Mouse (Mus musculus): ENCODE data around the gene Gal3st1.
A peak's percentile ranks its signal among the peaks of the same experiment; 100 is the strongest.
"Not testable (repeated sequence)": the region's sequence is repeated elsewhere in the genome, so short reads cannot be mapped to it uniquely, and the experiment has no call there.

Gal3st1 gene

DNA sequence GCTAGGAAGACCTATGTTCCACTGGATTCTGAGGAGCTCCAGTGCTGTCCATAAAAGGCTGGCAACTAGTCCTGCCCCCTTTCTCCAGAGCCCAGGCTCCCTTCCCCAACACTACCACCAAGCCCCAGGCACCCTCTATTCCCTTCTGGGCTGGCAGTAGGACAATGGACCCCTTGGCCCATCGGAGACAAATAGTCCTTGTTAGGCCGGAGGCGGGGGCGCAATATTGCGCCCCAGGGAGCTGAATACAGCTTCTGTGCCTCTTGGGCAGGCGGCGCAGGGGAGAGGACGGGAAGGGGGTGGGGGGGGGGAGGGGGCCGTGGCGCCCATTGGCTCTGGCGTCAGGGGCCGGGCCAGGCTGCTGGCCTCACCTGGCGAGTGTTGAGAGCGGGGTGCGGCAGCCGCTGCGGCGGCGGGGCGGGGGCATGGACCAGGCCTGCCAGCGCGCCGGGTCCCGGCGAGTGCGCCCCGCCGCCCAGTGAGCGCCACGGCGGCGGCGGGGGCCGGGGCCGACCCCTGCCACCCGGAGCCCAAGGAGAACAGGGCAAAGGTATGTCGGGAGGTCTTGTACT, at the start of gene Gal3st1:
Gal3st1 (plus strand) TSS at position 346 of the 572 bp plus-strand sequence.
- no peak for DNase-seq (ENCODE audit: low spot score in 2 of 2)

DNA sequence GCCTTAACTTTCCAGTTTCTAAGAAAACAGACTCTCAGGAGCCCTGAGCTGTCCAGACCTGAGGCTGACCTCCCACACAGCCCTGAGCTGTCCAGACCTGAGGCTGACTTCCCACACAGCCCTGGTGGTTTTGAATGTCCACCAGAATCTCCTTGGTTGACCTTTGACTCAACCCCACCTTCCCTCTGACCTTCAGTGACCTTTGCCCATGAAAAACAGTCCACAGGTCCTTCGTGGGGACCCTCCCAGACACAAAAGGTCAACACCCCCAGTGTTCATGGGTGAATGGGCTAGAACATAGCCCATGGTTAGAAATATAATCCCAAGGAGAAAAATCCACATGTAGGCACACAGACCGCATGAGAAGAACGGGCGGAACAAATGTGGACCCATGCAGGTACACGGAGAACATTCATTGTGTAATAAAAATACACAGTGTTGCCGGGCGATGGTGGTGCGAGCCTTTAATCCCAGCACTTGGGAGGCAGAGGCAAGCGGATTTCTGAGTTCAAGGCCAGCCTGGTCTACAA, 49.6 kb upstream of the Gal3st1 start:
- no peak for DNase-seq (ENCODE audit: low spot score in 2 of 2)

DNA sequence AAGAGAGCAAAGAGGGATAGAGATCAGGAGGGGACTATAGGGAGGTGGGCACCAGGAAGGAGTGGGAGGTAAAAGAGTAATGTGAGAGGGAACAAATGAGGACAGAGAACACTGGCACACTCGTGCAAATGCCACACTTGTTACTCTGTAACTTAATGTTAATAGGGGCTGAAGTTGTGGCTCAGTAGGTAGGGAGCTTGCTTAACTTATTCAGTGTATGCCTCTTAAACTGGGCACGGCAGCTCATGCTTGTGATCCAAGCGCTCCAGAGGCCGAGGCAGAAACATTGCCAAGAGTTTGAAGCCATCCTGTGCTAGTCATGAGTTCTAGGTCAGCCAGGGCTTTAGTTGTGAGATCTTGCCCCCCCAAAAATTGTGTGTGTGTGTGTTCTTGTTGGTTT, 48.3 kb upstream of the Gal3st1 start:
- DNase-seq (ENCODE audit: low spot score in 2 of 2), result no peak

DNA sequence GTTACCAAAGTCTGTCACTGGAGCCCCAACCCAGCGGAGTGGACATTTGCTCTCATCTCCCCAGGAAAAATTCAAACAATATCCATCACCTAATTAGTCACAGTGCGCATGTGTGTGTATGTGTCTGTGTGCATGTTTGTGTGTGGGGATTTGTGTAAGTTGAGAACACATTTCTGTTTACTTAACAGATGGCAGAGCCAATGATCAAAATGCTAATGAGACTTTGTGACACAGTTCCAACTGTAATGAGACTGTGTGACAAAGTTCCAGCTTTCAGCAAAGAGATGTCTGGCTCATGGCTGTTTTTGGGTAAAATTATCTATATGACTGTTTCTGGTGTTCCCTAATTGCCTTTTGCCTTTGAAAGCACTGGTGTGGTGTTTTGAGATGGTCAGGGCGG, 47.1 kb upstream of the Gal3st1 start:
- DNase-seq (ENCODE audit: low spot score in 2 of 2), result no peak

DNA sequence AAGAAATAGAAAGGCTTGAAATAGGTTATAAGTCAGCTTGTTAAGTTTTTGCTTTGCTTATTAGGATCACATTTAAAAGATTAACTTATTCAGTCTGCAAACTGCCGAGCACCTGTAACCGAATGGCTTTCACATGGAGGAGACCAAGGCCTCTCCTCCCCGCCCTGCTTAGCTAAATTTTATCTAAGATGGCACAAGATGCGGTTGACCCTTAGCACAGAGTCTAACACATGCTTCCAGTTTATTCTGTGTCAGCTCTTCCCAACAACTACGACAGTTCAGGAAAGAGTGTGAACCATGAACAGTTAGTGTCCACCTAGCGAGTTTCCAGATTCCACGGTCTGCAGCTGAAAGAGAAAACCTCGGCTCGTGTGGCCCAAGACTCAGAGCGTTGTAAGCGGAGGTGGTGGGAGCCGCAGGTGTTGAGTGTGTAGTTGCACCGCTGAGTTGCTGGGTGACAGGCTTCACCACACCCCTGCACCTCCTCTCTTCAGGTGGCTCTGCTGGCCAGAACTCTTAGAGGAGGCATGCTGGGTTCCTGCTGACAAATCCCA, 46.0 kb upstream of the Gal3st1 start:
- no peak for DNase-seq (ENCODE audit: low spot score in 2 of 2)

DNA sequence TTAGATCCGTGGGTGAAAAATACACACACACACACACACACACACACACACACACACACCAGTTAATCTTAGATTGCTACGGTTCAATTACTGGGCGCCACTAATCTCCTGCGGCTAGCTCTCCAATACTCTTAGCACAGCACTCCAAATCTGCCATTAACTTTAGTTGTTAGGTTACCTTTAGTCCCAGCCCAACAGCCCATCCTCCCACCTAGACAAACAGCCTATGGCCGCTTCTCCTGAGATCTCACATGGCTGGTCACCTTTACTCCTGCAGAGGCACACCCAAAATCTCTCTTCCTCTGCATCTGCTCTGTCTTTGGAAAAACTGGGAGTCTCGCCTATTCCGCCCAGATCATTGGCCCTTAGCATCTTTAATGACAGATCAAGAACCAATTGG, 42.1 kb upstream of the Gal3st1 start:
- no peak for DNase-seq (ENCODE audit: low spot score in 2 of 2)

DNA sequence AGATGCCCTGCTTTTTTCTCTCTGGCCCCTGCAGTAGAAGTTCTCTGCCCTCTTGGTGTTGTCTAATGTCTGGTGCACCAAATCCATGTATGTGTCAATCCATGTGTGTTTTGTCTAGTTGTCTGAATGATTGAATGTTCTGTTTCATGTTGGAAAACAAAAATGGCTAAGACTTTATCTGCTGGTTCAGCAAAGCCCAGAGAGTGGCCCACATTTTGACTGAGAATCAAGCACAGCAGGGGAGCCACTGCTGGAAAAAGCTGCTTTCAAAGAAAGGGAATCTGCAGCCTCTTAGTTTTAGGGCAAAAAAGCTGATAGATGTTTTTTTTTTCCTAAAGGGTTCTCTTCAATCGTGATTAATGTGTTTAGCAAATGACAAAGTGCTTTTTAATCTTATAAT, 37.0 kb upstream of the Gal3st1 start:
- no peak for DNase-seq (ENCODE audit: low spot score in 2 of 2)

DNA sequence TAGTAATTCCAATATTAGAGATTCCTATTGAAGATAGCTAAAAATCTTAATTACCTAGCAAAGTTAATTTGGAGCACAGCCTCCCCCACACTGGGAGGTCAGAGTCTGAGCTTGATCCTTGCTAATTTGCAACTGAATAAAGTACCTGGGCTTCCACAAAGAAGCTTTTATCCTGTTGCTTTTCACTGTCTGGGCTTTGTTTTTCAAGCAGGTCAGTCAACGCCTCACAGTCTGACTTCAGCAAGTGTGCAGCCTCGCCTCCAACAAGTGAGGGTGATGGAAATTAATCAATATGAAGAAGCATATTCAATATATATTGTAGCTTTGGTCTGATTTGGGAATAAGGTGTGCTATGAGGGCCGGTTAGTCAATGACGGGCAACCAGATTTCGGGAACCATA, 28.6 kb upstream of the Gal3st1 start:
- DNase-seq (ENCODE audit: low spot score in 2 of 2), result not testable (repeated sequence)

DNA sequence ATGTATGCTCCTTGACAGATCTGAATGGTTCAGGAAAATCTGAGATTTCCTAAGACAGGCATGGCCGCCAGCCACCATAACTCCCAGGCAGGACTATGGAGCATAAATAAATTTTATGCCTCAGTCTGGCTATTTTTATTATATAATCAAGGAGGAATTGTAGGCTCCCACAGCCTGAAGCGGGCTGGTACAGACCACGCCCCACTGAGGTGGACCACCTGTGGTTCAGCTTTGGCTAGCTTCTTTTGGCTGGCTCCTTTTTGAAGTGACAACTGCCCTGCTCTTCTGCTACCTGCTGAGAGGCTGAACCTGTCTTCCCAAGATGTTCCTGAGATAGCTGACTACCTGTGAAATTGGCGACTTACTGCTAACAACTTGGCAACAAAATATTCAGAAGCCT, 28.1 kb upstream of the Gal3st1 start:
- DNase-seq (ENCODE audit: low spot score in 2 of 2), result not testable (repeated sequence)

DNA sequence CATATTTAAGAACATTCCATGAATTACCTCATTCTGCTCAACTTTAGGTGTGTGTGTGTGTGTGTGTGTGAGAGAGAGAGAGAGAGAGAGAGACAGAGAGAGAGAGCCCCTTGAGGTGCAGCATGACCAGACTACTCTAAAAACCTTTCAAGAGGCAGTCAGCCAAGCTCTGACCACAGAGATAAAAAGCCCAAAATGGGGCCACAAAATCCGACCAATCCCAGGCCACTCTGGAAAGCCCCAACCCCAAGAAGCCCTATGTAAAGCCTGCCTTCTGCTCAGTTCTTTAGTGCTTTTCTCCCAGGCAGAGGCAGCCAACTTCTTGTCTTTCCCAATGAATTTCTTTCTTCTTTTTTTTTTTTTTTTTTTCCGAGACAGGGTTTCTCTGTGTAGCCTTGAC, 22.5 kb upstream of the Gal3st1 start:
- no peak for DNase-seq (ENCODE audit: low spot score in 2 of 2)

DNA sequence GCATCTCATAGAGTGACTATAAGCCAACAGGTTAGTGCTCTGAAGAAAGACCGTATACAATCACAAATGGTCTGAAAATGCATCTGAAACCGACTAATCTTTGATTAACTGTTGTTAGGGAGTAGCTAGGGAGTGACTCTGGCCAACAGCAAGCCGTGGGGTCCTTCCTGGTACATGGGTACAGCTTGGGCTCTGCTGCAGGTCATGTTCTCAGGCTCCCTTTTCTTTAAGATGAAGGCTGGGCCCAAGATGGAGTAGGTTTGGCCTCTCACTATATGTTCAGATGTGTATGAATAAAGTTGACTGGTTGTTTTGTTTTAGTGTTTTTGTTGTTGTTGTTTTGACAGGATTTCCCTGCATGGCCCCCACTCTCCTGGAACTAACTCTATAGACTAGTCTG, 21.7 kb upstream of the Gal3st1 start:
- DNase-seq (ENCODE audit: low spot score in 2 of 2), result no peak

DNA sequence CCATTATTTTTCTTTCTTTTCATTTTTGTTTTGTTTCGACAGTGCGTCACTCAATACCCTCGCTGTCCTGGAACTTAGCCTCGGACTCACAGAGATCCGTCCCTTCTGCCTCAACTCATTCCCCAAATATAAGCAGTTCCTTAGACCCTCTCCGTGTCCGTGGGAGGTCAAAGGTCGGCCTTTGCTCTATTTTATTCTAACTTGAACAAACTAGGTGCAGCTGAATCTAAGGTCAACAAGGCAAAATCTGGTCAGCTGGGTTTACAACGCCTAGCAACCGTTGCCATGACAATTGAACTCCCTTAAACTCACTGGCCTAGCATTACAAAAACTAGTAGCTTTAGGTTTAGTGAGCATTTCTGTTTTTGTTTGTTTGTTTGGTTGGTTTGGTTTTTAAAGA, 20.3 kb upstream of the Gal3st1 start:
- no peak for DNase-seq (ENCODE audit: low spot score in 2 of 2)

DNA sequence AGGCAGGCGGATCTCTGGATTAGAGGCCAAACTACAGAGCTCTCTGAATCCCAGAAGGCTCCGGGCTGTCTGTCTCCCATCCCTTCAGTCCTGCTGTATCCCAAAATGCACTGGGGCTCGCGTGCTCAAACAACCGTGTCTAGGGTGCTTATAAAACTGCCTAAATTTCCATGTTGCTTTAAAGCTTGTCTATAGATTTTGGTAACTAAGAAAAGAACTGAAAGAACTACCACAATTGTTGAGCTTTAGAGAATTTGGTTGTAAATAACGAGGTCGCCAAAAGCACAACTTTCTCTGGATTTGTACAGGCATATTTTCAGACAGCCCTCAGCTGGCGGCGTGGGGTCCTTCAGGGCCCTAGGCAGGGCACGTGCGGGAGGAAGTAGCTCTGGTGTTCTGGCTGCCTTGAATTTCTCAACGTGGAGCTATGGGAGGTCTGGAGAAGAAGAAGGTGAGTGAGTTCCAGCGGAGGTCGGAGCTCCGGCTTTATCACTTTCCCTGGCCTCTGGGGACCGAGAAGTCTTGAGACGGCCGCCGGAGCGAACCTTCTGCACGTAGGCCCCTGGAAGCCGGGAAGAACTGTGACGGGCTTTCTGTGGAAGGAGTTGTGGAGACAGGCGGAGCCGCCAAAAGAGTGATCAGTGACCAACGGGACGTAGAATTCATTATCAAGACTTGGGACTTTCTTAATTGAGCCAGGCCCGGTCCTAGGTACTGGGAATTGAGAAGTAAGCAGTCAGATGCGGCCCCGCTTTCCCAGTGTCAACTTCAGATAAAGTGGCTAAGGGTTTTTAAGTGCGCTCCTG, 19.6 kb upstream of the Gal3st1 start, which contains the start of gene Pes1:
Pes1 (plus strand) TSS at position 366 of the 806 bp plus-strand sequence.
- peak in 1 of 2 experiments; percentile 64 for DNase-seq (ENCODE audit: low spot score in 2 of 2)

DNA sequence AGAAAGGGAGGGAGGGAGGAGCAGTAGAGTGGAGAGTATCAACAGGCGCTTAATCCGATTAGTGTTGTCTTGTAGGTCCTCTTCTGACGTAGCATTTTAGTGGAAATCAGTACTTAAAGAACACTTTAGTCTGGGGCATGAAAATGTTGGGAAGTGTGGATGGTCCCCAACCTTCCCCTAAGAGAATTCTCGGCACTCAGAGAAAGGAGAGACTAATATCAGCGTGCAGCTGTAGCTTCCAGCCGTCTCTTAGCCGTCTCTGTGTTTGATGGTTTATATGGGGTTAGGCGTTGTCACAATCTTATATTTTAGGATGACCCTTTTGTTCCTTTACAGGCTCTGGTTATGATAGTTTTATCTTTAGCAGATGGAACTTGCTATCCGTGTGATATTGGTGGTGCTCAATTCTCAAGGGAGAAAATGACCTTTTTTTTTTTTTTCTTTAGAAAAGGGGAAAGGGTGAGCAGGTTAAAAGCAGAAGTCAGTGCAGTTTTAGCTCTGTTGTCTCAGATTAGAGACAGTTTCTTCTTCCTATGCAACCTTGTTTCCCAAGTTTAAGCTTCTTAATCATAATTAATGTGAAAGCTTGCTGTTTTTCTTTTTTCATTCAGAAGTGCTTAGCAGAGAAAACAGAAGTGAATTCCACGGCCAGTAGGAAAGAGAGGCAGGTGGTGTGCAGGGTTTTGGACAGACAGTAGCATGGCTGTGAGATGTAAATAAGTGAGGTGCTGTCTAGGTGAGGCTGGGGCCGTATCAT, 18.8 kb upstream of the Gal3st1 start:
- DNase-seq (ENCODE audit: low spot score in 2 of 2), result no peak

DNA sequence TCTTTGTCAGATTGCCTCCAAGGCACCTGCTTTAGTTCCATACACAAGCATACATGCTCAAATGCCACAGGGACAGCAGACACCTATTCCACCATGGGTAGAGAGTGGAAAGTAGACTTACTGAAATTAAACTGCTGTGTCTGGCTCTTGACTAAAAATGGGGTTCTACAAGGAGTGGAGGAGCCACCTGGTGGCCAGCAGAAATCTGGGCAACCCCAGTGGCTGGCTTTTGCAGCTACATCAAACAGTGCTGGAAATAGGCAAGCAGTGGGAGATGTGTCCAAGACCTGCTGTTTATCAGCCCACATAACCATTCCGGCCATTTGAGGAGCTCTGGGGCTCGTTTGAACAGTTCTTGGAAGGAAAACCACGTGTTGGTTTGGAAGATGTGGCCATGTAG, 13.6 kb upstream of the Gal3st1 start:
- DNase-seq (ENCODE audit: low spot score in 2 of 2), result peak in 1 of 2 experiments; percentile 16

DNA sequence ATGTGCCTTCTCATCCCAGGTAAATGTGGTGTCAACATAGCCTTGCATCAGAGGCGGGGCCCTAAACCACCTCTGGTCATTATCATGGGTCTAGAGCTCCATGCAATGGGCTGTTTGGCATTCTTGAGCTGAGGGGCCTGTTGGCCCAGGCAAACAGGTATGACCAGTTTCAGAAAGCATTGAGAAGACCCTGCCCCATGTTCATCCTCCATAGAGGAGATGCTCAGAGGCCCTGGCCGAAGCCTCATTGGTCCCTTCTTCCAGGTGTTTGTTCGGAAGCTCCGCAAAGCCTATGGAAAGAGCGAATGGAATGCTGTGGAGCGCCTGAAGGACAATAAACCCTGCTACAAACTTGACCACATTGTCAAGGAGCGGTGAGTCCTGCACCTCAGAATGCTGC, 13.1 kb upstream of the Gal3st1 start:
- peak in 1 of 2 experiments; percentile 7 for DNase-seq (ENCODE audit: low spot score in 2 of 2)

DNA sequence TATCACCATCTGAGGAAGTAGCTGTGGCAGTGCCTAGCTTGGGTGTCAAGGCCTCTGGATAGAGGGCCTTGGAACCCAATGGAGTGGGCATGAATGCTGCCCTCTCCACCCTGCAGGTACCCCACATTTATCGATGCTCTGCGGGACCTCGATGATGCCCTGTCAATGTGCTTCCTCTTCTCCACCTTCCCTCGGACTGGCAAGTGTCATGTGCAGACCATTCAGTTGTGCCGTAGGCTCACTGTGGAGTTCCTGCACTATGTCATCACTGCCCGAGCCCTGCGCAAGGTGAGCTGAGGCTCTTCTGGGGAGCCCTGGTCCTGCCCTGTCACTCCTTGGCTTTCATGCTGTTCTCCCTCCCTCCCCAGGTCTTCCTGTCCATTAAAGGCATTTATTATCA, 10.4 kb upstream of the Gal3st1 start:
- DNase-seq (ENCODE audit: low spot score in 2 of 2), result peak in 1 of 2 experiments; percentile 8

DNA sequence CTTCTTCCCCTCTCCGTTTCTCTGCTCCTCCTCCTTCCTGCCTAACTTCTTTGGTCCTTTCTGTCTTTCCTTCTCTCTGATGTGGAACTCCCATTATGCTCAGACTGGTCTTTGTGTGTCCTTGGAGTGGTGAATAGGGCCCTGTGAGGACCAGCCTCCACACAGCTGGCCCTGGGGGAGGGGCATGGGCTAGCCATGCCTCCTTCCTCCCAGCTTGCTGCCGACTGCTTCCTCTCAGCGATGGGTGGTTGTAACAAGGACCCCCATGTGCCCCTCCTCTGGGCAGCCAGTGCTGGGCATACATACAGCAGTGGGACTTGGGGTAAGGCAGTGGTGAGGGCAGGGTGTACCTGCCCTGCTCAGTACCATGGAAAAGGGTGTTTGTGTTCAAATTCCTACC, 9.1 kb upstream of the Gal3st1 start:
- no peak for DNase-seq (ENCODE audit: low spot score in 2 of 2)

DNA sequence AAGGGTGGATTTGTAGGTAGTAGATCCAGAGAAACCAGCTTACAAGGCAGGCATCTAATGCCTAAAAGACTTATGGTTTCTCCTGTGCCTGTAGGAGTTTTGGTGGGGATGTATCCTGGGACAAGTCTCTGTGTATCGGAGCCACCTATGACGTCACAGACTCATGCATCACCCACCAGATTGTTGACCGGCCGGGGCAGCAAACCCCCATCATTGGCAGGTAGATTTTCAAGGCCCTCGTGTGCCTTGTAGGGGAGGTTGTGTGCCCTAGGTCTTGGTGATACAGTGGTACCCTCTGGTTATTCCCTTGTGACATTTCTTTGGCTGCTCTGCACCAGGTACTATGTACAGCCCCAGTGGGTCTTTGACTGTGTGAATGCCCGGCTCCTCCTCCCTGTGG, 6.8 kb upstream of the Gal3st1 start, which contains the start of gene 4930556J24Rik:
4930556J24Rik (minus strand) TSS at position 101 of the 400 bp plus-strand sequence.
- no peak for DNase-seq (ENCODE audit: low spot score in 2 of 2)

DNA sequence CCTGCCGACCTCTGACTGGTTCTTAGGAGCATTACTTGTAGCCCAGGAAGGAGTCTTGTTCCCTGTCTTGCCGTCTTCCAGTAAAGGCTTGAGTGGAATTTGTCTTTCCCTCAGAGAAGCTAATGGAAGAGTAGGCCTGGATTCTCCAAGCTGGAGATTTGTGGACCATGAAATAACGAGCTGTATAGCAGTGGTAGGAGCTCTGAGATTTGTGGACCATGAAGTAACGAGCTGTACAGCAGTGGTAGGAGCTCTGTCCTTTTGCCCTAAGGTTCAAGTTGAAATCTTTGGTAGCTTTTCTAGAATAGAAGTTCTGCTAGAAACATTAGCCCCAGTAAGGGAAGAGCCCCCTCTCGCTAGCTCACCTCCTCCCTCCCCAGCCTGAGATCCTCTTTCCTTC, 5.0 kb upstream of the Gal3st1 start:
- no peak for DNase-seq (ENCODE audit: low spot score in 2 of 2)

DNA sequence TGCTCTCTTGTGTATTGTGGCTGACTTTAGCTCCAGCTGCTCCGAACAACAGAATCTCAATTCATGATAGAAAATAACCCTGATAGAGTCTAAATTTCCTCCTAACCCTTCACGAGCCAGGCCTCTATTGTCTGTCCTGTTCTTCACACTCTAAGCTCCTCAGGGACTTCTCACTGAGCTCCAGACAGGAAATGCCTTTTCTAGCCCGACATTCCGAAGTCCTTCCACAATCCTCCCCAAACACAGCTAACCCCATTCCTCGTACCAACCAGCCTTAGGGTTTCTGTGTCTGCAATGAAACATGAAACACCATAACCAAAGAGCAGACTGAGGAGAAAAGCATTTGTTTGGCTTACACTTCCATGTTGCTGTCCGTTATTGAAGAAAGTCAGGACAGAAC, 1.9 kb upstream of the Gal3st1 start:
- no peak for DNase-seq (ENCODE audit: low spot score in 2 of 2)

Data from cerebellum, postnatal 4 days (tissue).